Mouse (Mus musculus) forebrain, embryonic 15.5 days (tissue): ENCODE results near the gene Nradd. TPM values are rescaled to one million over a fixed set of nuclear protein-coding genes. Genes with fewer than 3 reads are reported as not detected.

Experiments used
- ATAC-seq: fragments of 200-750 bp; cut with Nextera tagmentation; replicated peaks from 2 replicates; pipeline ENCODE4 v1.8.0; 2017; ENCODE audit warnings: mild to moderate bottlenecking, moderate TSS enrichment, moderate library complexity
- H3K27ac ChIP-seq: fragments of 300-500 bp; sonication (generic); replicated peaks from 2 replicates; pipeline ENCODE4 v1.5.1; 2015; ENCODE audit warnings: mild to moderate bottlenecking, inconsistent platforms
- H3K27me3 ChIP-seq: fragments of 300-500 bp; sonication (generic); 2 replicates; pipeline ENCODE4 v1.6.1; 2015; ENCODE audit warnings: inconsistent platforms
- H3K36me3 ChIP-seq: fragments of 300-500 bp; sonication (generic); 2 replicates; pipeline ENCODE4 v1.6.1; 2015; ENCODE audit warnings: mild to moderate bottlenecking, inconsistent platforms
- H3K4me1 ChIP-seq: fragments of 300-500 bp; sonication (generic); 2 replicates; pipeline ENCODE4 v1.6.1; 2015; ENCODE audit warnings: inconsistent platforms
- H3K4me2 ChIP-seq: fragments of 300-500 bp; sonication (generic); replicated peaks from 2 replicates; pipeline ENCODE4 v1.6.1; 2015; ENCODE audit warnings: mild to moderate bottlenecking, inconsistent platforms
- H3K4me3 ChIP-seq: fragments of 300-500 bp; sonication (generic); 2 replicates; pipeline ENCODE4 v1.5.1; 2015; ENCODE audit warnings: mild to moderate bottlenecking, inconsistent platforms
- H3K9ac ChIP-seq: fragments of 300-500 bp; sonication (generic); replicated peaks from 2 replicates; pipeline ENCODE4 v1.6.1; 2015; ENCODE audit warnings: mild to moderate bottlenecking, inconsistent platforms
- H3K9me3 ChIP-seq: fragments of 300-500 bp; sonication (generic); 2 replicates; pipeline ENCODE4 v1.6.1; 2016; ENCODE audit warnings: inconsistent platforms
- WGBS: fragments of 180-500 bp; shearing (Covaris S2); methylation state at CpG from one replicate; pipeline ENCODE4 v1.1.7; 2015; ENCODE audit warnings: mixed read lengths; 5-methylcytosine and 5-hydroxymethylcytosine counted together
- polyA plus RNA-seq: library from polyadenylated mRNA; unstranded; fragments of >200 nt; fragmentation: Nextera tagmentation; extraction: Ambion mirVana; gene quantifications from 2 replicates; pipeline ENCODE4 v1.2.1, GENCODE M21; 2015

The Nradd gene
- polyA plus RNA-seq, 1 experiment from 2014 or later = 32.8 TPM

DNA sequence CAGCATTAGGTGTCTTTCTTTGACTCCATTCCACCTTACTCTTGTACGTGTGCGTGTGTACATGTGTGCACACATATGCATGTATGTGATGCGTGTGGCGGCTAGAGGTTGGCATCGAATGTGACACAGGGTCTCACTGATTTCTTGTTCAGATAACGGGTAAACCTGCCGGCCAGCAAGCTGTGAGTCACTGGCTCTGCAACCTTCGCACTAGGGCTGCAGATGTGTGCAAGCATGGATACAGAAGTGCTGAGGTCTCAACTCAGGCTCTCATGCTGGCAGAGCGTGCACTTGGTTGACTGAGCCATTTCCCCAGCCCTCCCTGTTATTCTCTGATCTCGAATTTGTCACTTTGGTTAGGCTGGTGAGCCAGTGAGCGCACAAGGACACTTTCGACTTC is 35.3 kb upstream of the Nradd start:
- 94% methylated on average over 12 of the region's 12 CpGs for WGBS
- no peak overlapping the region for H3K4me2 ChIP-seq
- no peak overlapping the region for H3K9ac ChIP-seq
- H3K27me3 ChIP-seq = no peaks in the 10 kb centered on the region
- H3K9me3 ChIP-seq = no peaks in the 10 kb centered on the region
- H3K4me1 ChIP-seq = peaks cover 32% of the 10 kb centered on the region
- no peak for ATAC-seq
- no peak overlapping the region for H3K27ac ChIP-seq
- H3K36me3 ChIP-seq = no peaks in the 10 kb centered on the region
- no peak overlapping the region for H3K4me3 ChIP-seq

- H3K4me3 ChIP-seq = peak overlapping the region; percentile 74
- WGBS = 79% methylated on average over 13 of the region's 13 CpGs
- H3K27me3 ChIP-seq = peaks cover 8% of the 10 kb centered on the region; the same call in 1 of the 2 replicates
- ATAC-seq = no peak
- H3K9me3 ChIP-seq = no peaks in the 10 kb centered on the region
- peak overlapping the region; percentile 52 for H3K4me2 ChIP-seq
- no peaks in the 10 kb centered on the region for H3K36me3 ChIP-seq
- peaks cover 51% of the 10 kb centered on the region for H3K4me1 ChIP-seq
- H3K9ac ChIP-seq = peak overlapping the region; percentile 80
- no peak overlapping the region for H3K27ac ChIP-seq
Measured at GRCm38 (mm10) chr9:110657474-110658078, 33.3 kb upstream of the Nradd start.

DNA sequence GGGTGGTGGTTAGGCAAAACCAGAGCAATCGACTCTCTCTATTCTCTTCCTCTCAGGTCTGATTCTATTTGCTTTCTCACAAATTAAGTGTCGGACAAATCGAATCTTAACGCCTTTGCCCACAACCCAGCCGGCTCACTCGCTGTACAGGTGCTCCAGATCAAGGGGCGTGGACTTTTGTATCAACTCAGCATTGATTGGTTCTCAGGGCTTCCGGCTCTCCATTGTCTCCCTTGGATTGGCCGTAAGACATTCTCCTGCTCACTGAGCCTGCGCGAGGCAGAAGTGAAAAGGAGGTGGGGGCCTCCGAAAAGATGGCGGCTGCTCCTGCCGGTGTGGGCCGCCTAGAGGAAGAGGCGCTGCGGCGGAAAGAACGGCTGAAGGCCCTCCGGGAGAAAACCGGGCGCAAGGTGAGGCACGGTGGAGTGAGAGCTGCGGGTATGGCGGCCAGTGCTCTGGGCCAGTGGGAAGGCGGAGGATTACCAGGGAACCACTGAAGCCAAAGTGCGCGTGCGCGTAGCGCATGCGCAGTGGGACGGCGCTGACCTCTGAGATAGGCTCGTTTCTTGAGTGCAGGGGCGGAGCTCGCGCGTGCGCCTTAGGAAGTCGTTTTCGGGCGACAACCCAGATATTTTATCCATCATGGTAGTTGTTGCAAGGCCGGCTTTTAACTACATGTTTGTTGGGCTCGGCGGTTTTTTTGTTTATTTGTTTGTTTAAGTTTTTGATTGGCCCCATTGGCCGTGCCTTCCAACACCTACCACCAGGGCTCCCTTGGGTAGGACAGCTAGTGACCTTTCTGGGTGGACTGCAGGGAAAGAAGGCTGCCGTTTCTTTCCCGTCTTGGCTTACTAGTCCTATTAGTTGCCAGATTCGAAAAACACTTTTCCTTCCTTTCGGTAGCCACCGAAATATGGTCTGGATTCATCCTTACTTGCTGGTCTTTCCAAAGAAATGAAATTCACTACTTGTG is 32.3 kb upstream of the Nradd start, which contains the start of gene Ccdc12:
TSS of gene Ccdc12 (plus strand) at position 255 of the 973 bp plus-strand sequence.
- peaks cover 12% of the 10 kb centered on the region; the same call in 1 of the 2 replicates for H3K27me3 ChIP-seq
- H3K9me3 ChIP-seq = no peaks in the 10 kb centered on the region
- H3K27ac ChIP-seq = peak within 1 kb of the TSS; percentile 96
- peak within 1 kb of the TSS; percentile 80 for H3K9ac ChIP-seq
- H3K4me2 ChIP-seq = peak within 1 kb of the TSS; percentile 58
- peak within 1 kb of the TSS; percentile 74 for H3K4me3 ChIP-seq
- H3K4me1 ChIP-seq = peaks cover 61% of the 10 kb centered on the region
- no peaks in the 10 kb centered on the region for H3K36me3 ChIP-seq
- ATAC-seq = peak; percentile 98
- under 1% methylated on average over 52 of the region's 52 CpGs for WGBS

GRCm38 (mm10) chr9:110655651-110656007 is 31.4 kb upstream of the Nradd start:
- Histone ChIP-seq H3K27me3 (peaks cover 12% of the 10 kb centered on the region; the same call in 1 of the 2 replicates), H3K9me3 (no peaks in the 10 kb centered on the region), H3K9ac (peak overlapping the region; percentile 80), H3K4me1 (peaks cover 61% of the 10 kb centered on the region), H3K36me3 (no peaks in the 10 kb centered on the region), H3K4me2 (peak overlapping the region; percentile 58), H3K4me3 (peak overlapping the region; percentile 74), H3K27ac (peak overlapping the region; percentile 96)
- ATAC-seq = no peak
- 82% methylated on average over 10 of the region's 10 CpGs for WGBS

DNA sequence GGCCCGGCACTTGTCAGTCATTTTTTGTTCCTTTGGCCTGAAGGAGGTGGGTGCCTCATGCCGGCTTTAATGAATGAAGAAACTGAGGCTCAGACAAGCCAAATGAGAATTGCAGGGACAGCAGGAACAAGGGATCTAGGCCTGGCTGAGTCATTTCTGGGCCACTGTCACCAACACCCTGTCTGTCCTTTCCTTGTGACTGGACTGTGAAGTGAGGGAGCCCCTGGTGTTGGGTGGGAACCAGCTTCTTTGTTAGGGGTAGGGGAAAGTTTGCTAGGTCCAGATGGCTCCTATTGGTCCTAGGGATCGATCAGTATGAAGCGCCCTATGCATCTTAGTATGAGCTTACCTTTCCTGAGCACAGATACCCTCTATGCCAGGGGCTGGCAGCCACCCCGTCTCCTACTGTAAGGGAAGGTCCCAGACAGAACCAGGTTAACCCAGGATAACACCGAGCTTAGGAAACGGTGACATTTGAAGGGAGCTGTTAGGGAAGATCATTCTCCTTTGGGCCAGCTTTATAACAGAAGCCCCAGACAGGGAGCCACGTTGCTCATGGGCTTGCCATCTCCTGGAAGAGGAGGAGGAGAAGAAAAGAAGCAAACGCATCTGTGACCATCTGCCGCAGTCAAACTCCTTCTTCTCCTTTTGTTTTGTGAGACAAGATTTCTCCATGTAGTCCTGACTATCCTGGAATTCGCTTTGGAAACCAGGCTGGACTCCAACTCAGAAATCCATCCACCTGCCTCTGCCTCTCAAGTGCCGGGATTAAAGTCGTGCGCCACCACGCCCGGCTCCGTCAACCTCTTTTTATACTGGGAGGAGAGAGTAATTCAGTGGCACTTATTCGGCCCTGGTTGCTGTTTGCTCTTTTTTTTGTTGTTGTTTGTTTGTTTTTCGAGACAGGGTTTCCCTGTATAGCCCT is 30.7 kb upstream of the Nradd start:
- H3K9ac ChIP-seq = no peak overlapping the region
- H3K27ac ChIP-seq = no peak overlapping the region
- H3K4me3 ChIP-seq = peak overlapping the region; percentile 76; the same call in 1 of the 2 replicates
- no peaks in the 10 kb centered on the region for H3K9me3 ChIP-seq
- WGBS = 82% methylated on average over 19 of the region's 19 CpGs
- H3K27me3 ChIP-seq = peaks cover 12% of the 10 kb centered on the region; the same call in 1 of the 2 replicates
- H3K4me2 ChIP-seq = peak overlapping the region; percentile 100
- H3K36me3 ChIP-seq = no peaks in the 10 kb centered on the region
- ATAC-seq = no peak
- H3K4me1 ChIP-seq = peaks cover 67% of the 10 kb centered on the region

GRCm38 (mm10) chr9:110653655-110654461 is 29.6 kb upstream of the Nradd start, which contains the start of gene Nbeal2:
TSS of gene Nbeal2 (minus strand) at chr9:110654161.
- WGBS = under 1% methylated on average over 73 of the region's 75 CpGs
- peak within 1 kb of the TSS; percentile 64 for H3K9ac ChIP-seq
- H3K9me3 ChIP-seq = no peaks in the 10 kb centered on the region
- peaks cover 74% of the 10 kb centered on the region for H3K4me1 ChIP-seq
- peak within 1 kb of the TSS; percentile 76 for H3K4me3 ChIP-seq
- peak; percentile 30 for ATAC-seq
- peaks cover 12% of the 10 kb centered on the region; the same call in 1 of the 2 replicates for H3K27me3 ChIP-seq
- H3K4me2 ChIP-seq = peak within 1 kb of the TSS; percentile 100
- no peaks in the 10 kb centered on the region for H3K36me3 ChIP-seq
- H3K27ac ChIP-seq = peak within 1 kb of the TSS; percentile 14; the same call in 1 of the 2 replicates

- peak overlapping the region; percentile 100 for H3K4me2 ChIP-seq
- 18% methylated on average over 14 of the region's 14 CpGs for WGBS
- H3K27me3 ChIP-seq = peaks cover 12% of the 10 kb centered on the region; the same call in 1 of the 2 replicates
- H3K9ac ChIP-seq = peak overlapping the region; percentile 64
- H3K27ac ChIP-seq = no peak overlapping the region
- no peaks in the 10 kb centered on the region for H3K36me3 ChIP-seq
- peaks cover 71% of the 10 kb centered on the region for H3K4me1 ChIP-seq
- no peak for ATAC-seq
- H3K9me3 ChIP-seq = no peaks in the 10 kb centered on the region
- H3K4me3 ChIP-seq = peak overlapping the region; percentile 76
Measured at GRCm38 (mm10) chr9:110652963-110653654, 28.9 kb upstream of the Nradd start.

- 0 out of 2 replicates have a peak overlapping the region, but pooled peaks have one; percentile 0 for H3K4me3 ChIP-seq
- no peaks in the 10 kb centered on the region for H3K9me3 ChIP-seq
- WGBS = 45% methylated on average over 13 of the region's 13 CpGs
- H3K9ac ChIP-seq = 0 out of 2 replicates have a peak overlapping the region, but pooled peaks have one; percentile 19
- peak overlapping the region; percentile 100 for H3K4me2 ChIP-seq
- H3K4me1 ChIP-seq = peaks cover 62% of the 10 kb centered on the region
- peaks cover 12% of the 10 kb centered on the region; the same call in 1 of the 2 replicates for H3K27me3 ChIP-seq
- no peak for ATAC-seq
- no peak overlapping the region for H3K27ac ChIP-seq
- H3K36me3 ChIP-seq = no peaks in the 10 kb centered on the region
Measured at GRCm38 (mm10) chr9:110651931-110652722, 27.9 kb upstream of the Nradd start.

GRCm38 (mm10) chr9:110649775-110650174 is 25.5 kb upstream of the Nradd start:
- Histone ChIP-seq H3K9ac (no peak overlapping the region), H3K4me1 (peaks cover 50% of the 10 kb centered on the region), H3K27me3 (peaks cover 12% of the 10 kb centered on the region; the same call in 1 of the 2 replicates), H3K27ac (peak overlapping the region; percentile 69), H3K4me2 (no peak overlapping the region), H3K4me3 (no peak overlapping the region), H3K36me3 (no peaks in the 10 kb centered on the region), H3K9me3 (no peaks in the 10 kb centered on the region)
- ATAC-seq = peak; percentile 39; the same call in 1 of the 2 replicates

GRCm38 (mm10) chr9:110645219-110645618 is 21.0 kb upstream of the Nradd start:
- no peak overlapping the region for H3K4me2 ChIP-seq
- peaks cover 11% of the 10 kb centered on the region for H3K4me1 ChIP-seq
- no peak overlapping the region for H3K9ac ChIP-seq
- 89% methylated on average over 9 of the region's 9 CpGs for WGBS
- no peak overlapping the region for H3K27ac ChIP-seq
- H3K27me3 ChIP-seq = no peaks in the 10 kb centered on the region
- no peaks in the 10 kb centered on the region for H3K9me3 ChIP-seq
- ATAC-seq = no peak
- no peaks in the 10 kb centered on the region for H3K36me3 ChIP-seq
- no peak overlapping the region for H3K4me3 ChIP-seq
